Mouse (Mus musculus) lung, embryonic 14.5 days (tissue): Measurements from ENCODE around the gene Aebp2. TPM values are rescaled to one million over a fixed set of nuclear protein-coding genes. Genes with fewer than 3 reads are reported as not detected.

Source experiments
- ATAC-seq: fragments of 200-750 bp; cut with Nextera tagmentation; 2 replicates; pipeline ENCODE4 v1.8.0; 2017; ENCODE audit warnings: mild to moderate bottlenecking, moderate TSS enrichment, moderate library complexity; ENCODE audit not compliant: insufficient read depth
- DNase-seq: peaks from one replicate; pipeline ENCODE4 v3.0.0-alpha.2; 2015
- H3K27ac ChIP-seq: fragments of 300-500 bp; sonication (generic); 2 replicates; pipeline ENCODE4 v1.5.1; 2014; ENCODE audit warnings: low read depth, mild to moderate bottlenecking, moderate library complexity
- H3K27me3 ChIP-seq: fragments of 300-500 bp; sonication (generic); 2 replicates; pipeline ENCODE4 v1.6.1; 2014; ENCODE audit warnings: low read length, control low read depth; ENCODE audit not compliant: insufficient read depth
- H3K36me3 ChIP-seq: fragments of 300-500 bp; sonication (generic); 2 replicates; pipeline ENCODE4 v1.6.1; 2014; ENCODE audit warnings: control low read depth; ENCODE audit not compliant: insufficient read depth
- H3K4me1 ChIP-seq: fragments of 300-500 bp; sonication (generic); 2 replicates; pipeline ENCODE4 v1.6.1; 2014; ENCODE audit warnings: antibody characterized with exemption, control low read depth; ENCODE audit not compliant: insufficient read depth
- H3K4me2 ChIP-seq: fragments of 300-500 bp; sonication (generic); 2 replicates; pipeline ENCODE4 v1.6.1; 2014; ENCODE audit warnings: mild to moderate bottlenecking
- H3K4me3 ChIP-seq: fragments of 300-500 bp; sonication (generic); 2 replicates; pipeline ENCODE4 v1.5.1; 2014; ENCODE audit warnings: low read depth, low read length
- H3K9ac ChIP-seq: fragments of 300-500 bp; sonication (generic); 2 replicates; pipeline ENCODE4 v1.6.1; 2014
- H3K9me3 ChIP-seq: fragments of 300-500 bp; sonication (generic); 2 replicates; pipeline ENCODE4 v1.6.1; 2016; ENCODE audit warnings: low read depth, low read length, control low read depth
- CTCF ChIP-seq: IDR thresholded peaks from 2 replicates; pipeline ENCODE4 v1.5.1; 2016; ENCODE audit warnings: antibody characterized with exemption, low read depth
- WGBS: fragments of 180-500 bp; shearing (Covaris S2); extraction: QIAGEN DNeasy Blood & Tissue Kit; methylation state at CpG from one replicate; pipeline ENCODE4 v1.1.7; 2014; 5-methylcytosine and 5-hydroxymethylcytosine counted together
- polyA plus RNA-seq: library from polyadenylated mRNA; unstranded; fragments of >200 nt; fragmentation: Nextera tagmentation; extraction: Ambion mirVana; gene quantifications from 2 replicates; pipeline ENCODE4 v1.2.1, GENCODE M21; 2014

Gene Aebp2
- polyA plus RNA-seq, 1 experiment from 2014 or later, result 15.3 TPM

DNA sequence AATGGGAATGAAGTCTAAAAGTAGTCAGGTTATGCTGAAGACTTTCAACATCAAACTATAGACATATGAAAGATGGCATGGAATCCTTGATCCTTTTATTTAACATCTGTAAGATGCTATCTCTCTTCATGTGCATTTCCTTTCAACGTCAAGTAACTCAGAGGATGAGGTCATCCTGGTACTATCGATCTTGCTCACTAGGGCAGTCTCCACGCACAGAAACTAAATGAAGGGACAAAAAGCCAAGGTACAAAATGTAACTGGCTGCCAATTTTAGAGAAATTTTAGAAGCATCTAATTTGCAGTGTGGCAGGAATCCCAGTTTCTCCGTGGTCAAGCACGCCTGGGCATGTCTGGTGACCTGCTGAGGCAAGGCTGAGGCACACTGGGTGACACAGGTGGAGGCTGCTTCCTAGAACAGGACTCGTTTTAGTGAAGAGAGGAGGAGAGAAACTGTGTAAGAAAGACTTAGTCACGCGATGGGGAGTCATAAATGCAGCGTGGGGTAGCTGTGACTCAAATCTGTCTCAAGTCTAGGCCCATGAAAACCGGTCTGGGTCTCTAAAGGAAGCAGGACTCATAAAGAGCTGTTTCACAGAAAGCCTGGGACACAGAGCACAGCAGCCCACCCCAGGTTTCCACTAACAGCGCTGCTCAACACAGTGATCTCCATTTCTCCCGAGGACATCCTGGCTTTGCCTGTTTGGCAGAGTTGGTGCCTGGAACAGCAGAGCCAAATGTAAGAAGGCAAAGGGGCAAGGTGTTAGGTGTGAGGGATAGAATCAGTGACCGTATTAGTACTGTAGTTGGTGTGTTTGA is 1.7 kb upstream of the Aebp2 start:
- Histone ChIP-seq H3K4me3 (no peak overlapping the region), H3K9ac (no peak overlapping the region), H3K4me2 (no peak overlapping the region), H3K36me3 (no peaks in the 10 kb centered on the region), H3K27ac (no peak overlapping the region), H3K27me3 (no peaks in the 10 kb centered on the region), H3K4me1 (peaks cover 8% of the 10 kb centered on the region), H3K9me3 (no peaks in the 10 kb centered on the region)
- WGBS, result 59% methylated on average over 13 of the region's 13 CpGs
- ATAC-seq (no peak), DNase-seq (no peak)
- no peak for TF ChIP-seq CTCF

DNA sequence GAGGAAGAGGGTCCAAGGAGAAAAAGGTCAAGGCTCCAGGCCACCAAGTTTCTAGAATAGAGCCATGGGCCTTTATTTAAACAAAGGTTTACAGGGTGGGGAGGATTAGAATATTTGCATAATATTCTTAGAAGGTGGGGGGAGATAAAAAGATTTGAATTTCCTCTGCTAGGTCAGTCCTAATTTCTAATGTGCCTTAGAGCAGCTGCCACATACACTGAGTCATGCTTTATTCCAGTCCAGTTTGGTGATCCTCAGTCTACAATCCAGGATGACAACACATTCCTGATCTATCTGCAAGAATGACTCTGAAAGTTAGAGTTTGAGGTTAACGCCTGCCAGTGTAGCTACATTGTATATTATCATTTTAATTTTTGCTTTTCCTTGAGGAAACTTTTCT is 841 bp upstream of the Aebp2 start:
- no peak overlapping the region for H3K27ac ChIP-seq
- no peak for ATAC-seq
- no peaks in the 10 kb centered on the region for H3K9me3 ChIP-seq
- 86% methylated on average over 1 of the region's 1 CpGs for WGBS
- peaks cover 16% of the 10 kb centered on the region for H3K4me1 ChIP-seq
- H3K4me3 ChIP-seq, result no peak overlapping the region
- no peaks in the 10 kb centered on the region for H3K27me3 ChIP-seq
- no peak for TF ChIP-seq CTCF
- H3K36me3 ChIP-seq, result no peaks in the 10 kb centered on the region
- H3K4me2 ChIP-seq, result no peak overlapping the region
- no peak for DNase-seq
- no peak overlapping the region for H3K9ac ChIP-seq

DNA sequence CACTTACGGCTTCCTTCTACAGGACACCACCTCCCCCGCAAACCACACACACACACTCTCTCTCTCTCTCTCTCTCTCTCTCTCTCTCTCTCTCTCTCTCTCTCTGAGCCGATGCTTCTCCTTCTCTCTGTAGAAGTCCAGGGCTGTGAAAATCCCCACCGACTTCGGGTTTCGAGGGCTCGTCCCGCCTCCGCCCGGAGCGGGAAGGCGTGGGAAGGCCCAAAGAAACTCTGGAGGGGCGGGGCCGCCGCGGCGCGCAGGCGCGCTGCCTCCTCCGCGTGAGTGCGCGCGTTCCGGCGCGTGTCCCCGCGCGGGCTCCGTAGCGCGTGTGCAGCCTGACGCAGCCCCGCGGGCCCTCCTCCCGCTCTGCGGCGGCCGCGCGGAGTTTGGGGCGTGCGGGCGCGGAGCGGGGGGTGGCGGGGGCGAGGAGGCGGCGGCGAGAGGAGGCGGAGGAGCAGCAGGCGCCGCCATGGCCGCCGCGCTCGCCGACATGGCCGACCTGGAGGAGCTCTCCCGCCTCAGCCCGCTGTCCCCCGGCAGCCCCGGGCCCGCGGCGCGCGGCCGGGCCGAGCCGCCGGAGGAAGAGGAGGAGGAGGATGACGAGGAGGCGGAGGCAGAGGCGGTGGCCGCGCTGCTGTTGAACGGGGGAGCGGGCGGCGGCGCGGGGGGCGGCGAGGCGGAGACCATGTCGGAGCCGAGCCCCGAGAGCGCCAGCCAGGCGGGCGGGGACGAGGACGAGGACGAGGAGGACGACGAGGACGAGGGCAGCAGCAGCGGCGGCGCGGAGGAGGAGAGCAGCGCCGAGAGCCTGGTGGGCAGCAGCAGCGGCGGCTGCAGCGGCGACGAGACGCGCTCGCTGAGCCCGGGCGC is 998 bp downstream of the Aebp2 start:
- peak; percentile 97 for DNase-seq
- peak overlapping the region; percentile 99 for H3K4me3 ChIP-seq
- under 1% methylated on average over 84 of the region's 117 CpGs for WGBS
- peaks cover 19% of the 10 kb centered on the region for H3K4me1 ChIP-seq
- no peaks in the 10 kb centered on the region for H3K36me3 ChIP-seq
- no peaks in the 10 kb centered on the region for H3K9me3 ChIP-seq
- TF ChIP-seq CTCF, result no peak
- peak overlapping the region; percentile 96 for H3K27ac ChIP-seq
- H3K9ac ChIP-seq, result peak overlapping the region; percentile 97
- no peaks in the 10 kb centered on the region for H3K27me3 ChIP-seq
- peak; percentile 92 for ATAC-seq
- peak overlapping the region; percentile 66 for H3K4me2 ChIP-seq

GRCm38 (mm10) chr6:140624096-140625051 is 1.9 kb downstream of the Aebp2 start:
- under 1% methylated on average over 77 of the region's 80 CpGs for WGBS
- H3K36me3 ChIP-seq, result no peaks in the 10 kb centered on the region
- H3K27me3 ChIP-seq, result no peaks in the 10 kb centered on the region
- ATAC-seq, result peak; percentile 36
- peak overlapping the region; percentile 99 for H3K4me3 ChIP-seq
- peaks cover 19% of the 10 kb centered on the region for H3K4me1 ChIP-seq
- H3K4me2 ChIP-seq, result peak overlapping the region; percentile 66
- H3K27ac ChIP-seq, result peak overlapping the region; percentile 96
- H3K9me3 ChIP-seq, result no peaks in the 10 kb centered on the region
- H3K9ac ChIP-seq, result peak overlapping the region; percentile 97
- no peak for TF ChIP-seq CTCF
- DNase-seq, result peak; percentile 66

- WGBS, result 83% methylated on average over 4 of the region's 4 CpGs
- H3K4me1 ChIP-seq, result peaks cover 14% of the 10 kb centered on the region
These were observed 6.9 kb downstream of the Aebp2 start for GRCm38 (mm10) chr6:140629176-140629859.

DNA sequence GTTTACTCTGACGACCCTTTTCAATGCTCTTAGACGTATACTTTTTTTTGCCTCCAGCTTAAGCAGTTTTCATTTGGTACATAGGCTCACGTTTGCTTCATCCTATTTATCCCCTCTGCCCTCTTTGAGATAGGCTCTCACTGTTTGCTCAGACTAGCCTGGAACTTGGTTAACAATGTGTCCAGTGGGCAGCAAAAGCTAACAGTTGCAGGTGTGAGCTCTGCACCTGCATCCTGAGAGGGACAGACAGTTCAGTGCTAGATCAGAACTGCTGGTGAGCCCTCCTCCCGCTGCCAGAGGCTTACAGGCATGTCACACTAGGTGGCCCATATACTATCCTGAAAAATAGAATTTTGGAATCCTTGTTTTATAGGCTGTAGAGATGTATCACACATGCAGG is 7.8 kb downstream of the Aebp2 start:
- DNase-seq (no peak), ATAC-seq (no peak)
- H3K4me3 ChIP-seq, result no peak overlapping the region
- H3K4me2 ChIP-seq, result no peak overlapping the region
- H3K27me3 ChIP-seq, result no peaks in the 10 kb centered on the region
- H3K9ac ChIP-seq, result no peak overlapping the region
- TF ChIP-seq CTCF, result no peak
- H3K36me3 ChIP-seq, result peaks cover 17% of the 10 kb centered on the region; the same call in 1 of the 2 replicates
- no peaks in the 10 kb centered on the region for H3K9me3 ChIP-seq
- peaks cover 14% of the 10 kb centered on the region for H3K4me1 ChIP-seq
- no peak overlapping the region for H3K27ac ChIP-seq
- WGBS, result 58% methylated on average over 4 of the region's 4 CpGs

More at GRCm38 (mm10) chr6:140629176-140629859, 6.9 kb downstream of the Aebp2 start:
- DNase-seq (no peak), ATAC-seq (no peak)
- Histone ChIP-seq H3K4me2 (no peak overlapping the region), H3K36me3 (peaks cover 10% of the 10 kb centered on the region; the same call in 1 of the 2 replicates), H3K27ac (no peak overlapping the region), H3K27me3 (no peaks in the 10 kb centered on the region), H3K9ac (no peak overlapping the region), H3K9me3 (no peaks in the 10 kb centered on the region), H3K4me3 (no peak overlapping the region)
- no peak for TF ChIP-seq CTCF
